Mouse (Mus musculus) megakaryocyte, adult 5-6 weeks (primary cell): ENCODE data around the gene E2f1. TPM values are rescaled to one million over a fixed set of nuclear protein-coding genes. Genes with fewer than 3 reads are reported as not detected.
A peak's percentile ranks its signal among the peaks of the same experiment; 100 is the strongest.

Source experiments
- ATAC-seq: 2 replicates; pipeline ENCODE4 v1.8.0; 2016; ENCODE audit warnings: mild to moderate bottlenecking, inconsistent platforms; ENCODE audit not compliant: poor library complexity, severe bottlenecking
- total RNA-seq, 2 experiments: library from RNA; stranded (forward) in 1 of 2; stranded (reverse) in 1 of 2; fragments of 153-499, 151-499 nt in 1 of 2; fragments of 221-1000, 200-1000 nt in 1 of 2; gene quantifications; 2 replicates each; pipeline versions ENCODE4 v1.2.3 to v1.2.4; 2015 to 2017

Gene E2f1
- total RNA-seq, 2 experiments from 2014 or later, result 7.7 to 16.2 TPM

DNA sequence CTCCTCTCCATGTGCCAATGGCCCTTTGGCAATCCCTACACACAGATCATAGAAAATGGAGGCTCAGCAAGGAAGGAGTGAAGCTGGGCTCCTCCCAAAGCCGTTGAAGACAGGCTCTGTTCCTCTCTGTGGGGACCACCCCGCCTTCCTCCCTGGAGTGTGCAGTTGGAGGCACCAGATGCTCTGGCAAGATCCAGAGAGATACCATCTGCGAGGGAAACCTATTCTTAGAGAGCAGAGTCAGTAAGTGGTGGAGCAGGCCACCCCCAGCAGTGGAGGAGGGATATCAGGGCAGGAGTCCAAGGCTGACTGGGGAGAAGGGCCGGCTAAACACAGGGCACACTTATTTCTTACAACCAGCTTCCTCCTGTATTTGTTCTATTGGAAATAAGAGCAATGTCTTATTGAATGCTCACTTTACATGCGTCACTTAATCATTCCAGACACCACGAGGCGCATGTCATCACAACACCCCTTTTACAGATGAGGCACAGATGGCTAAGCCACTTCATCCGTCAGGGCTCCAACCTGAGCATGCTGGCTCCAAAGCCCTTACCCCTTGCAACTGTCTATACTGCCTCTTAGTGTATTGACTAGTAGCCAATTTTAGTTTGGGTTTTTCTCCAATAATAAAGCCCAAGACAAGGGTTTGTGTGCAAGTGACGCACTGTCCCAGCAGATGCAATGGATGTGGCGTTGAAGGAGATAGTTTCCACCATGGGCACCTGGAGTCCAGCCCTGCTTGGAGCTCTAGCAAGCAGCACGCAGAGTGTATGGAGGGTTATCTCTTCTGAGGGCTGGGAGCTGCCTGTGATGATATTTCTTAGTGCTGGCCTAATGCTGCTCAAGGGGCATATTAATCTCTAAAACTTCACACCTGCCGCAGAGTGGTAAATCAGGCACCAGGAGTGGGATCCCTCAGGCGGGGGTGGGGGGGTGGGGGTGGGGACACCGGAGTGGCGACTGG lies 14.5 kb upstream of the E2f1 start:
- no peak for ATAC-seq

DNA sequence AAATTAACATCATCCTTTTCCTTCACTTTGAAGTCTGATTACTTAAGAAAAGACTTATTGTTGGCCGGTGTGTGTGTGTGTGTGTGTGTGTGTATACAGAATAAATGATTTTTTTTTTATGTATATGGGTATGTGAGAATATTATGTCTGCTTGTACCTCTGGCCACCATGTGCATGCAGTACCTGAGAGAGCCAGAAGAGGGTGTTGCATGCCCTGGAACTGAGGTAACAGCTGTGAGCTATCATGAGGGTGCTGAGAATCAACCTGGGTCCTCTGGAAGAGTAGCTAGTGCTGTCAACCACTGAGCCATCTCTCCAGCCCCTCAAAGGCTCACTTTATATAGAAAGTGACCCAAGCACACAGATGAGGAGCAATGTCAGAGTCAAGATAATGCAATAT lies 11.7 kb upstream of the E2f1 start:
- ATAC-seq, result no peak

DNA sequence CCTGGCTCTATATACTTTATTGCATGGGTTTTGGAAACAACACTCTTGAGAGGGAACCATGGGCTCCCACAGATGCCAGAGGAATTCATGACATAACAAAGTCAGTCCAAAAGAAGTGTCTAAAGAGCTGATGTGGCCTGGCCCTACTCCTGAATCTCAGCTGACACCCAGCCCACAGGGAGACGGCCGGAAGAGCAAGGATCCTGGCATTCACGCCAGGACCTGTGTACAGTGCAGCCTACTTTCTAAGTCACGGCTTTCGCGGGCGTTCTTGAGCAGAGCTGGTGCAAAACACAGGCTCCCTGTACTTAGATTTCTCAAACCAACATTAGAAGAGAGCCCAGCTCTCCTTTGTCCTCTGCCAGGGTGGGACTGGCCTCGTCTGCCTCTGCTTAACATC lies 10.9 kb upstream of the E2f1 start:
- no peak for ATAC-seq

DNA sequence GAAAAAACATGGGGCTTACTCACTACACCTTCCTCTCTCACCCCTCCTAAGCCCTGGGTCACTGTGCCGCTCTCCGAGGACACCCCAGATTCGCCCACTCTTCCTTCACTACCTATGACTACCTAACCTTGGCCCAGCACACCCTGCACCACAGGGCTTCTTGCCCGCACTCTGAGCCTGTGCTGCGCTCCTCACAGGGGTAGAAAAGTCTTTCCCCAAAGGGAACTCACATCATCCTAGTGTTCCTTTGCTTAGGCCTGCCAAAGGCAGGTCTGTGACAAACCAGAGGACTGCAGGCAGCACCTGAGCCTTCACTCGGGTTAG lies 8.0 kb upstream of the E2f1 start:
- no peak for ATAC-seq

DNA sequence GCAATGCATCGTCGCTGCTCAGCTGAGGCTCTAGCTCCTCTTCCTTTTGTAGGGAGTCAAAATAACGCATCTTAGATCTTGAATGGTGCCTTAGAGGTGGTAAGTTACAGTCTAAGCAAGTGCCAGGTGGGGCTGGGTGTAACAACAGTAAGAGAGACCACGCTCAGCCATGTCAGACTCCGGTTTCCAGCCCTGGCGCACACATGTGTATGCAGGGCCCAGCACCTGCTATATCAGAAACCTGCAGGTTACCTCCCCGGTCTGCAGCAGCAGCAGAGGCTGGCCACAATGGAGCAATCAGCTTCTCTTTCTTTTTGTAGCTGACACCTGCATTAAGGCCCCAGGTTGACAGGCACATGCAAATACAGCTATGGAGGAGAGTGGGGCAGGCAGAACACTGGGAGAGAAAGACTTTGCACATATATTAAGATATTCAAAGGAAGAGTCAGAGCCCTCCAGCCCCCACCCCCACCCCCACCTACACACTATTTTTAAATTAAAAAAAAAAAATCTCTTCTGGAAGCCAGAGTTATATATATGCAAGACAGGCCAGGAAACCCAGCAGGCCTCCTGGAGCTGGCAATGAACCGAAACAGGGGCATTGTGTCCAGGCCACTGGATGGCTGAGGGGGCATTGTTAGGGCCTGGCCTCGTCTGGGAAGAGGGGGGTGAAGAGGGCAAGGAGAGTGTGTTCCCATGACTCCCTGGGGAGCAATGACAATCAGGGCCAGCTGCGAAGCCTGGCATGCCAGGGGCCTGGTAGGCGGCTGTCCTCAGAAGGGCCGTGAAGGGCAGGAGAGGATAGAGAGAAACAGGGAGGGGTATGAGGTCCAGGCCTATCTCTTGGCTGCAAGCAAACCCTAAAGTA lies 7.4 kb upstream of the E2f1 start:
- ATAC-seq, result no peak

DNA sequence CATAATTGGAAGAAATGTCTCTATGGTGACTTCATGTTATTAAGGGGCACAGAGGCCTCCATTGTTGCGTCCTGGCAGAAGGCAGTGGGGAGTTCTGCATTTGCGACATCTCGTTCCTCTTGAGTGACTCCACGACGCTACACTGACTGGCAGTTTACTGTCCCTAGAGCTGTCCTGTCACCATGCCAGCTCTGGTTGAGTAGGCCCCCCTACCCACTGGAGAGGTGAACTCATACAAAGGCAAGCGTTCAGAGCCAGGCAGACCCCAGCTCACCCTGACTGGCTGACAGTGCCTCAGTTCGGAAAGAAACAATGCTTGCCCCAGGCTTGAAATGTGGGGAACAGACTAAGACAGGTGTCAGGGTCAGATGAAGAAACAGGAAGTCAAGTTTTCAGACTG lies 4.6 kb upstream of the E2f1 start:
- peak; percentile 55 for ATAC-seq

DNA sequence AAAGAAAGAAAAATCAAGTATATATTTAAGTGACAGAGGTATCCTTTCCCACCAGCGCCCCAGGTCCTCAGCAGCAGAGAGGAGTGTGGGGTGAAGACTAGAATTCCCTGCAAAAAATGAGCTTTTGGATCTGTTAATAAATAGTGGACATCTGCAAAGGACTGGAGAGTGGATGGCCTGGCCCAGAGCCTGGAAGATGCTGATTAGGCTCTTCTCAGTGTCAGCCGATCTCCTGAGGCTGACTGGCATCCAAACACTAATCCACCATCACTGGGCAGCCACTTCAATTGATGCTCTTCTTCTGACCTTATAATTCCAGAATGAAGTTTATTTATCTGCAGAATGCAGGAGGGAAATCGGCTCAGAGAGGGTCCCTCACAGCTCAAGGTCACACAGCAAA lies 3.3 kb upstream of the E2f1 start:
- ATAC-seq, result no peak

DNA sequence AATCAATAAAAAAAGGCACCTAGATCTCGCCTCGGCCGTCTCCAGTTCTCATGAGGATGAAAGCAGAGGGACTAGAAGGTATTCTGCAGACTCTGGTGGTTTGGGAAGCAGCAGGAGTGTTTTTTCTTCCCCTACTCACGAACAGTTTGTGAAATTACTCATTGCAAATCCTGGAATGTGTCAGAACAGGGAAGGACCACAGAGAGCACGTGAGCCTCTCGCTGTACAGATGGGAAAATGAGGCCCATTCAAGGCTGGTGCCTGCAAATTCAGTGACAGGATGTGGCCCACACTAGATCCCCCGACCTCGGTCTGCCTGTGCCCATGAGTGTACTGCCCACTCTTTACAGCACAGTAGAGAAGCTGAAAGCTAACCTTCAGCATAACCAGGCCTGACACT lies 2.3 kb upstream of the E2f1 start:
- ATAC-seq, result no peak

DNA sequence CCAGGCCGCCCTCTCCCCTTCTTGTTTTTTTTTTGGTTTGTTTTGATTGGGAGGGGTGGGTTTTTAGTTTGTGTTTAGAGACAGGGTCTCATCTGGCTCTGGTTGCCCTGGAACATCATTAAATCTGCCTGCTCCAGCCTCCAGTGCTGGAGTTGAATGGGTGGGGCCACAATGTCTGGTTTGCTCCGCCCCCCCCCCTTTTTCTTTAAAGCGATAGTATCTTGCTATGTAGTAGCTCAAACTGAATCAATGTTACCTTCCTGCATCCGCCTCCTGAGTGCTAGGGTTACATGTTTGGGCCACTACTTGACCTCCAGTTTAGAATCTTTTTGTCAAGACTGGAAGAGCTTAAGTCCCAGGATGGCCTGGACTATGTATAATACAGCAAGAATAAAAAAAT lies 1.6 kb upstream of the E2f1 start:
- no peak for ATAC-seq

DNA sequence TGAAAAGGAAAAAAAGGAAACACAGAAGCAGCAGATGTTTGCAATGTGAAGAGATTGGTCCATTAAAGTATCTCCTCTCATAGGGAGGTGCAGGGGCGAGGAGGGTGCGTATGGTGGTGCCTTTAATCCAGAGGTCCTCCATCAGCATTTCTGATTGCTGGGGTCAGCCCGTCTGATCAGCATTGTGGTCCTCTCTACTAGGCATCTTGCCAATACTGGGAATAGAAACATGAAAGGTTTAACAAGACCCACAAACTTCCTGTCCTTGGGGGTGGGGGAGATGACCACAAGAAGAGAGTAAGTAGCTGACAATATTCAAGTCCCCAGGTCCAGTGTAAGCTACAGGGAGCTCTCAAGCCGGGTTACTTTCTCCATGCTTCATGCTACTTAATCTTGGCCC lies 974 bp upstream of the E2f1 start:
- ATAC-seq, result no peak

DNA sequence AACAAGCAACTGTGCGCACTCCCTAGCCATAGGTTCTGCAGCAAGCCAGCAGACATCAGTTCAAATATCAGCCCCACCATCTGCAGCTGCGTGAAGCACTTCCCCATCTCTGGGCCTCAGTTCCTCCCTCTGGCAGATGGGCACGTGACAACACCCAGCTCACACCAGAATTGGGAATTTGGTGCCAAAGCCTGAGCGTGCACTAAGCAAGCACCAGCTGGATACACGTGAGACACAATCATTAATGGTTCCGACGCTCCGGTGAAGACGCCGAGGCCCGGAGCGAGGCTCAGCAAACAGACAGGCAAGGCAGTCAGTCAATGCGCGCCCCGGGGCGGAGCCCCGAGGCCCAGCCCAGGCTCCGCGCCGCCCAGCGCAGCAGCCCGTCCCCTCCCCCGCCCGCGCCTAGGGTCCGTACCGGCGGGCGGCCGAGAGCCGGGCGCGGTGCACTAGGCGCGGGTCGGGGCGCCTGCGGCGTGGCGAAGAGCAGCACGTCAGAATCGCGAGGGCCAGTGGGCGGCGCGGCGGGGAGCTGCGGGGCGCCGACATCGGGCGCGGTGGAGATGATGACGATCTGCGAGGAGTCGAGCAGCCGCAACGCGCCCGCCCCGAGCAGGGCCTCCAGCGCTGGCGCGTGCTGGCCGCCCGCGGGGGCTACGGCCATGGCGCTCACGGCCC lies 482 bp downstream of the E2f1 start:
- peak; percentile 58 for ATAC-seq

DNA sequence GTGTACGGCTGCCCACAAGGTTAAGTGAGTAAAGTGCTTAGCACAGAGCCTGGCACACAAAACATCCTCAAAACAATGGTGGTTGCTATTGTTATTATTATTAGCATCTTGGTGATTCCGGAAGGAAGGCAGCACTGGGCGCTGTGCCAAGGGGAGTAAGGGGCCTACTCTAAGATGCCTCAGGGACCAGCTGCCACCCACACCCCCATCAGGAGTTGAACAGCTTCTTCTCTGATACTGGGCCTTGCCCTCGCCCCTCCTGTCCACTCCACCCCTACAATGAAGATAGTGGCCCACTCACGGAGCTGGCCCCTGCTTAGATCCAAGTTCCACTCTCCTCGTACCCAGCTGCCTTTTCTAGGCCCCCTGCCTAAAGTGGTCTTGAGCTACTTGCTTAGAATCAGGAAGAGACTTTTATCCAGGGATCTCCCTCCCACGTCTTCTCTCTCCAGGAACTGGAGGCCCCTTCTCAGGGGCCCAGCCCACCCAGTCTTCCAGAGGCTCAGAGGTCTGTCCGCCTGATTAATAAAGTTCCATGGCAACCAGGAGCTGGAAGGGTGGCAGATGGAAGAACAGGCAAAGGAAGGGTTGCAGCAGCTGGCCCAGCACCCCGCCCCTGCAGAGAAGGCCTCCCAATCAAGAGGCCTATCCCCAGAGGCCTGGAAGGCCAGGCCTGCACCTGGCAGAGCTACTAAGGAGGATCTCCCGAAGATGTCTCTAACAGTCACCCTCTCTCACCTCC lies 1.2 kb downstream of the E2f1 start:
- peak; percentile 19 for ATAC-seq

DNA sequence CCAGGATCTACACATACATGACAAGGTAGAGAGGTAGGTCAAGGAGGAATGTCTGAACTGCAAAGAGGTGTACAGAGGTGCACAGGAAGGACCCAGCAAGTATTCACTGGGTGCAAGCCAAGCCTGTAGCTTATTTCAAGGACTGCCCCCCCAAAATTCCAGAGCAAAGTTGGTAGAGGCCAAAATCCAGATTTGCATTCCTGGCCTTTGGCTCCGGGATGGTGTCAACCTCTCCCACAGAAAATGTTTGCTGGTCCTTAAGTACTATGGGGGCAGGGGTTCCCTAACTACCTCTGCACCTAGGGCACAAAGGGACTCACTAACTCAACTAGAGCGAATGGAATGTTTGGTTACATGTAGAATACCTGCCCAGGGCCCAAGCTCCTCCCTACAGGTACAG lies 1.9 kb downstream of the E2f1 start:
- no peak for ATAC-seq

DNA sequence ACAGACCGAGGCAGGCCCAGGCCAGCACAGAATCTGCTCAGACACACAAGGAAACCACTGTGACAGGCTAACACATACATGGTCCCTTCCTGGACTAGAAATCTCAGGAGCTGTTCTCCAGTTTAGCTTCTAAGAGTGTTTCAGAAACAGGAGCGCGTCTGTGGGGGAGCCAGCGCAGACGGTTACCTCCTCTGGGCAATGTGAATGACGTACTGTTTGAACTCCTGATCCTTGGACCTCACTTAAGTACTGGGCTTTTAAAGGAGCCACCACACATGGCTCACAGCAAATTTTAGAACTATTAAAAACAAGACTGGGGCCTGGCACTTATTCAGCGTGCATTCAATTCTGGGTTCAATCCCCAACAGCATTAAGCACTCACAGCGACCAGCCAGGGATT lies 3.1 kb downstream of the E2f1 start:
- ATAC-seq, result no peak

DNA sequence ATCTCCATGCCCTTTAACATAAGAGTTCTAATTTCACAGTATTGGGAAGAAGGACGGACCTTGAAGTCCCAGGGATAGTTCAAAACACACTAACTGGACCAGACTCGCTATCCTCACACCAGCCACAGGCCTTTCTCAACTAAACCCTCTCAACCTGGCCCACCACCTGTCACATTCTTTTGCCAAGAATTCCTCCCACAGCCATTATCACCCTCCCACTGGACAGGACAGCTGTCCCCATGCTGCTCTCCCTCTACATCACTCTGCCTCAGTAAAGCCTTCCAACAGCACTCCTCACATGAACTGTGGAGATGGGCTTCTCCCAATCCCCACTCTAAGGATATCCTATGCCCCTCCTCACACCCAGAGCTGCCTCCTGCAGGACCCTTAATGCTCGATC lies 4.1 kb downstream of the E2f1 start:
- ATAC-seq, result no peak

DNA sequence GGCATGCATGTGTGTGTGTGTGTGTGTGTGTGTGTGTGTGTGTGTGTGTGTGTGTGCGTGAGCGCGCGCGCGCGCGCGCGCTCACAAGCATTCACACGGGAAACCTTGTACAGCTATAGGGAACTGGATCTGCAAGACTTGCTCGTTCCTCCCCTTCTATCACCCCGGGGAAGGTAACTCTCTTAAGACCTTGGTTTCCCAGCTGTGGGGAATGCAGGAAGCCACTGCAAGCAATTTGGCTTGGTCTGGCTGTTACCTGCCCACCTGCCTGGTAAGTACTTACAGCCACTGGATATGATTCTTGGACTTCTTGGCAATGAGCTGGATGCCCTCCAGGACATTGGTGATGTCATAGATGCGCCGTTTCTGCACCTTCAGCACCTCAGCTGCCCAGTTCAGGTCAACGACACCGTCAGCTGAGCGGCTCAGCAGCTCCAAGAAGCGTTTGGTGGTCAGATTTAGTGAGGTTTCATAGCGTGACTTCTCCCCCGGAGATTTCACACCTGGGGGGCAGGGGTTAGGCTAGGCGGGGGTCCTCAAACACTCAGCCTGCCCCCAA lies 6.0 kb downstream of the E2f1 start:
- ATAC-seq, result no peak

DNA sequence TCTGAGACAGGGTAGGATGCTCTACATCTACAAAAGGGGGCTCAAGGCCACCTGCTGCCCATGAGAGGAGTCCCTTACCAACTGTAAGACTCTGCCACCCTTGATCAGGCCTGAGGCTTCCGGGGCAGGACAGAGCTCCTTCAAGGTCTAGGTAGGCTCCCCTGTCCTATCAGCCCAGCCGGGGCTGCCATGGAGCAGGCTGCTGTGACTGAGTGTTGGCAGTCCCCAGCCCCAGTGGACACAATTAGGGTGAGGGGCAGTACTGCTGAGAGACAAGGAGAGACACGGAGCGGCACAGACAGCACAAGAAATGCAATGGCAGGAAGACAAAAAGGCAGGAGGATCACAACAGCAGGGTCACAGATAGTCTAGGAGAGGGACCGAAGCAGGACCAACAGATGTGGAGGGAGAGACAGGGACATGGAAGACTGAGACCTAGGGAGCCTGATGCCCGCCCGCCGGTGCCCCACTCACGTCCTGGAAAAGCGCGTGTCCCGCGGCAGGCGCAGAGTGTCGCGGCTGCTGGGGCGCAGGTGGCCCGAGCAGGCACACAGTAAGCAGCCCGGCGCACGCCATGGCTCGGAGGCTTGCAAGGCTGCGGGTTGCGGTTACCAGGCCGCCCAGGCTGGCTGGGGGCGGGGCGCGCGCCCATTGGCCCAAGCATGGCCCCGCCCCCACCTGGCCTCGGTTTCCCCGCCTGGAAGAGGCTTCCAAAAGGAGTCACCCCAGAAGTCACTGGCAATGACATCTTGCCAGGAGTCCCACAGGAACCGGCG lies 11.2 kb downstream of the E2f1 start, which contains the start of gene Necab3:
Necab3 (minus strand) TSS at position 627 of the 776 bp plus-strand sequence.
- ATAC-seq, result peak; percentile 88

DNA sequence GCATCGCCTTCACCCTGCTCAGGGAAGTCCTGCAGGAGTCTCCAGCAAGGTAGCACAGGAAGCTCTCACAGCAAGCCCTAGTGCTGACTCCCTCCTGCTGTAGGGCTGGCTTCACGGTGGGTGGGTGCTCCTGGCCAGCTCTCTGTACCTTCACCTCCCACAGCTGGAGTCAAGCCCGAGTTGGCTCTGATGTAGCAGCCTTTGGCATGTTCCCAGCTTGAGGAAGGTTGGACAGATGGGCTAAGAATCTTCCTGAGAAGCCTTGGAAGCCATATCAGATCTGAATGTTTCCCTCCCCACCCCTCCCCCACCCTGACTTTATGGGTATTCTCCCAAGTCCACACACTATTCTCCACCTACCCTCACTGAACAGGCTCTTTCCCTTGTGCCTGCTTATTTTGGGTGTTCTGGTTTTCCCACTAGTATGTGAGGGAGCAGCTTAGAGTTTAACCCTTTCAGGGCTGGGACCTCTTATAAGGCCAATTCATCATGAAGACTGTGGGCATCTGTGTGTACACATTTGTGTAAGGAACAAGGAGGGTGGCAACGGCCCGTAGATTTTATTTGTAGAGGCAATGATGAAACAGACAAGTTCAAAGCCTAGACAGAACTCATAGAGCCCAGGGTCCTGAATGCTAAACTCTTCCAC lies 12.4 kb downstream of the E2f1 start:
- ATAC-seq, result no peak

DNA sequence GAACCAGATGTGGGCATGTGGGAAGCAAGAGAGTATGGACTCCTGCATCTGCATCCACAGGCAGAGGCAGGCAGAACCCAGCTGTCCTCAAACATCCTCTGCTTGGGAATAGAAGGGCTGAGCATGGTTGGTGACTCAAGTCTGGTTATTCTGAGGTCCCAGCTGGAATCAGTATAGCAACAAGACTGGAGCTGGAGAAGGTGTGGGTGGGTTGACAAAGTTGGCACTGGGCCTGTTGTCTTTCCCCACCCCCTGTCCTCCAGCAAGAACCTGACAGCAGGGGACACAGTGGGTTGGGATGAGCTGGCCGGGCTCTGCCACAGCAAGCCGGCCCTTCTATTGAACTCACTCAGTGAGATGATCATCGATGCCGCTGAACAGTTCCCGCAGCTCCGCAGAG lies 14.5 kb downstream of the E2f1 start:
- no peak for ATAC-seq
